In the genomic region with DNA sequence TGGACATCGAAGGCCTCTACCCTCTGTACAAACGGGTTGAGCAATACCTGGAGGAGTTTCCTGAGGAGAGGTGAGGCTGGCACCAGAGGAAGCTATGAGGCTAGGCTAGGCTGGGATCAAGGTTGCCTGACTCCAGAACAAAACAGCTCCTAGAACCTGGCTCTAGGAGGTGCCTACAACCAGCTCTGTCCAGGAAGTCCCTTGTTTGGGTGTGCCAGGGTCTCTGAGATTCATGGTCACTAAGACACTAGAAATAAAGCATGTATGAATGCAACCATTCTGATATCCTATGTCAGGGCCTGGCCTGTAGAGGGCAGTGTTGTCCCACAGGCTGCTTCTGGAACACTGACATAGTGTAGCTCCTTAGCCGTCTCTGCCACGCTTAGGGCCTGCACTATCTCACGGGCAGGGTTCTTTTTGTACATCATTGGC, we compare ENCODE assay signal across 8 mouse cellular contexts. TPM values are rescaled to one million over a fixed set of nuclear protein-coding genes. Genes with fewer than 3 reads are reported as not detected.
DNase-seq lines count a peak whose midpoint lies in the region; ATAC-seq and TF ChIP-seq lines count a peak whose summit lies in the region.

No protein-coding gene starts in this region.

- no peak overlapping the region for H3K4me3 ChIP-seq in hindbrain, postnatal 0 days (ENCODE audit: low read length)

- no peak overlapping the region for H3K4me2 ChIP-seq in hindbrain, postnatal 0 days (ENCODE audit: low read depth, low read length)

- WGBS in hindbrain, postnatal 0 days, result 39% methylated on average over 5 of the region's 5 CpGs

- peak; percentile 91 for ATAC-seq in hindbrain, postnatal 0 days
- ATAC-seq in megakaryocyte-erythroid progenitor cell, adult 5-6 weeks (replicated peaks; ENCODE audit: low FRiP score, low TSS enrichment, poor library complexity, severe bottlenecking), result peak; percentile 87

- no peaks in the 10 kb centered on the region for H3K4me1 ChIP-seq in hindbrain, postnatal 0 days (ENCODE audit: insufficient read depth, low read length)

- no peaks in the 10 kb centered on the region for H3K9me3 ChIP-seq in hindbrain, postnatal 0 days (ENCODE audit: low read length)

- DNase-seq in WW6 (ENCODE audit: low read depth, low spot score), result peak; percentile 29
- peak; percentile 81 to 89 for DNase-seq in cerebellum, postnatal 25 days
- peak; percentile 84 for DNase-seq in frontal cortex, postnatal 36 days (ENCODE audit: low spot score in 2 of 2)
- peak; percentile 89 for DNase-seq in hindbrain, postnatal 0 days (ENCODE audit: low spot score)
- DNase-seq in left cerebral cortex, adult 8-10 months (ENCODE audit: low spot score in 2 of 2), result peak; percentile 57 to 67
- peak; percentile 73 for DNase-seq in right cerebral cortex, postnatal 25 days
- DNase-seq in urinary bladder, postnatal 36 days (ENCODE audit: low spot score in 2 of 2), result peak; percentile 79 to 83

- no peak overlapping the region for H3K27ac ChIP-seq in hindbrain, postnatal 0 days

- H3K36me3 ChIP-seq in hindbrain, postnatal 0 days (ENCODE audit: insufficient read depth, low read length), result peaks cover 17% of the 10 kb centered on the region; the same call in 1 of the 2 replicates

- H3K27me3 ChIP-seq in hindbrain, postnatal 0 days (ENCODE audit: insufficient read depth, low read length), result no peaks in the 10 kb centered on the region

- no peak overlapping the region for H3K9ac ChIP-seq in hindbrain, postnatal 0 days (replicated peaks; ENCODE audit: low read length)

- TF ChIP-seq CTCF in hindbrain, postnatal 0 days (IDR thresholded peaks at IDR 0.05; ENCODE audit: low read depth), result peak; percentile 99

RNA-seq across cellular contexts. Expression of a gene that starts 28.3 kb away (rescaled TPM):
- 9.2 and 11.9 TPM in 2 replicates for total RNA-seq in hindbrain, postnatal 0 days (2014; rRNA removed)
- 10.2 and 10.8 TPM in 2 replicates for polyA plus RNA-seq in hindbrain, postnatal 0 days (2015; fragmentation: Nextera tagmentation; extraction: Ambion mirVana)
- total RNA-seq in left cerebral cortex, adult 8-10 months (2022), result 10 to 100 TPM; 16.5 to 21.5 (median 16.8) TPM
- 8.9 and 9.8 TPM in 2 replicates for total RNA-seq in megakaryocyte-erythroid progenitor cell, adult 5-6 weeks (2014; fragmentation: Nextera tagmentation)
- 13.0 and 13.2 TPM in 2 replicates for total RNA-seq in megakaryocyte-erythroid progenitor cell, adult 5-6 weeks (2017)

RNA-seq across cellular contexts. Expression of a gene that starts 43.8 kb away (rescaled TPM):
- 0.14 and 0.16 TPM in 2 replicates for total RNA-seq in hindbrain, postnatal 0 days (2014; rRNA removed)
- 0.51 and 0.64 TPM in 2 replicates for polyA plus RNA-seq in hindbrain, postnatal 0 days (2015; fragmentation: Nextera tagmentation; extraction: Ambion mirVana)
- 1 to 10 TPM; 1.5 to 2.4 (median 2.0) TPM for total RNA-seq in left cerebral cortex, adult 8-10 months (2022)
- 0.12 and 0.20 TPM in 2 replicates for total RNA-seq in megakaryocyte-erythroid progenitor cell, adult 5-6 weeks (2014; fragmentation: Nextera tagmentation)
- total RNA-seq in megakaryocyte-erythroid progenitor cell, adult 5-6 weeks (2017), result 6.5 and 7.0 TPM in 2 replicates

RNA-seq across cellular contexts. Expression of a gene that starts 55.3 kb away (rescaled TPM):
- total RNA-seq in hindbrain, postnatal 0 days (2014; rRNA removed), result 2.6 and 4.6 TPM in 2 replicates
- polyA plus RNA-seq in hindbrain, postnatal 0 days (2015; fragmentation: Nextera tagmentation; extraction: Ambion mirVana), result 2.9 and 3.0 TPM in 2 replicates
- total RNA-seq in left cerebral cortex, adult 8-10 months (2022), result 1 to 10 TPM; 2.5 to 3.1 (median 2.9) TPM
- total RNA-seq in megakaryocyte-erythroid progenitor cell, adult 5-6 weeks (2014; fragmentation: Nextera tagmentation), result 0.12 TPM in 1 of 2 replicates, not detected in the other
- 0.46 TPM in 1 of 2 replicates, not detected in the other for total RNA-seq in megakaryocyte-erythroid progenitor cell, adult 5-6 weeks (2017)

Comparison
In these comparisons a context has a peak if more than half of its experiments do, and no peak if none do; other contexts are left out.
1. DNase-seq: peak in every context shown above with its lines; median percentile 89 in hindbrain, postnatal 0 days; 85 in cerebellum, postnatal 25 days; 84 in frontal cortex, postnatal 36 days; 81 in urinary bladder, postnatal 36 days; 73 in right cerebral cortex, postnatal 25 days; 62 in left cerebral cortex, adult 8-10 months; 29 in WW6.